22 mouse cellular contexts compared by ENCODE assay signal in genomic region chr5:74391346-74391745, GRCm38 (mm10).
DNase-seq lines count a peak whose midpoint lies in the region; ATAC-seq and TF ChIP-seq lines count a peak whose summit lies in the region.
"Had no signal": no experiment of that assay in that cellular context is flagged by ENCODE, and none has a peak within 500 bp of the region (broad histone marks: within the 10 kb centered on the region; RNA-seq: fewer than 3 reads in every experiment).

No protein-coding gene starts in this region.

- WGBS in midbrain, embryonic 15.5 days, result 85% methylated on average over 5 of the region's 5 CpGs
- 91% methylated on average over 5 of the region's 5 CpGs for WGBS in midbrain, embryonic 10.5 days
- 38% methylated on average over 5 of the region's 5 CpGs for WGBS in embryonic facial prominence, embryonic 11.5 days
- 30% methylated on average over 5 of the region's 5 CpGs for WGBS in limb, embryonic 13.5 days
- WGBS in thymus, adult 2 months, result over 99% methylated on average over 5 of the region's 5 CpGs

- H3K4me1 ChIP-seq in midbrain, embryonic 15.5 days, result no peaks in the 10 kb centered on the region
- peaks cover 6% of the 10 kb centered on the region for H3K4me1 ChIP-seq in midbrain, embryonic 10.5 days
- no peaks in the 10 kb centered on the region; the same call in none of the 2 replicates for H3K4me1 ChIP-seq in embryonic facial prominence, embryonic 11.5 days (ENCODE audit: control insufficient read depth, insufficient read depth, low read length)
- H3K4me1 ChIP-seq in limb, embryonic 13.5 days, result peaks cover 77% of the 10 kb centered on the region
- no peaks in the 10 kb centered on the region for H3K4me1 ChIP-seq in thymus, adult 2 months (replicated peaks; ENCODE audit: control insufficient read depth, insufficient read depth, low read length)
- H3K4me1 ChIP-seq: hindbrain, embryonic 15.5 days had no signal

- 0 out of 2 replicates have a peak overlapping the region, but pooled peaks have one; percentile 21 for H3K27ac ChIP-seq in midbrain, embryonic 15.5 days
- H3K27ac ChIP-seq in midbrain, embryonic 10.5 days (replicated peaks), result no peak overlapping the region
- 0 out of 2 replicates have a peak overlapping the region, but pooled peaks have one; percentile 16 for H3K27ac ChIP-seq in embryonic facial prominence, embryonic 11.5 days (replicated peaks; ENCODE audit: low read depth, low read length)
- peak overlapping the region; percentile 83 for H3K27ac ChIP-seq in limb, embryonic 13.5 days
- no peak overlapping the region for H3K27ac ChIP-seq in thymus, adult 2 months (ENCODE audit: control insufficient read depth, insufficient read depth, low read length)
- H3K27ac ChIP-seq: forebrain, embryonic 13.5 days; heart, adult 2 months; hindbrain, embryonic 15.5 days had no signal

- no peak for TF ChIP-seq POLR2A in thymus, adult 2 months (IDR thresholded peaks at IDR 0.05; ENCODE audit: control insufficient read depth, extremely low read depth, insufficient read depth, low read length, poor library complexity)

- no peak for ATAC-seq in midbrain, embryonic 15.5 days (replicated peaks)
- ATAC-seq in embryonic facial prominence, embryonic 11.5 days (replicated peaks; ENCODE audit: insufficient number of reproducible peaks, low FRiP score, low TSS enrichment, low read depth), result no peak
- ATAC-seq in limb, embryonic 13.5 days (ENCODE audit: low FRiP score, low read depth), result peak; percentile 14; the same call in 1 of the 2 replicates
- ATAC-seq: CD4-positive, CD25-positive, alpha-beta regulatory T cell, adult 4 months; forebrain, embryonic 13.5 days; forebrain, postnatal 0 days; inflammation-experienced regulatory T-cells, adult 6 months had no signal

- no peaks in the 10 kb centered on the region for H3K36me3 ChIP-seq in midbrain, embryonic 15.5 days (replicated peaks)
- H3K36me3 ChIP-seq in midbrain, embryonic 10.5 days, result no peaks in the 10 kb centered on the region
- no peaks in the 10 kb centered on the region for H3K36me3 ChIP-seq in embryonic facial prominence, embryonic 11.5 days (replicated peaks; ENCODE audit: control insufficient read depth, insufficient read depth, low read depth, low read length)
- H3K36me3 ChIP-seq in limb, embryonic 13.5 days, result no peaks in the 10 kb centered on the region
- no peaks in the 10 kb centered on the region for H3K36me3 ChIP-seq in thymus, adult 2 months (ENCODE audit: control insufficient read depth, insufficient read depth, low read length)
- H3K36me3 ChIP-seq: heart, embryonic 12.5 days; hindbrain, embryonic 15.5 days had no signal

- no peak for DNase-seq in midbrain, embryonic 10.5 days (ENCODE audit: low spot score)
- DNase-seq in embryonic facial prominence, embryonic 11.5 days (ENCODE audit: low spot score), result peak; percentile 66
- DNase-seq in forelimb bud, embryonic 11.5 days (ENCODE audit: low read depth, low spot score), result peak; percentile 31
- no peak for DNase-seq in gastrocnemius, adult 18-20 months (ENCODE audit: low spot score)
- DNase-seq in thymus, adult 2 months, result no peak
- DNase-seq in adrenal gland, postnatal 4 days (ENCODE audit: low spot score in 2 of 2), result no peak
- DNase-seq: adrenal gland, postnatal 10 days; B cell, adult 2 months; cerebellum, adult 18-20 months; cerebellum, adult 9-11 months; cerebellum, postnatal 36 days; forebrain, postnatal 0 days; gastrocnemius, postnatal 14 days; heart, adult 2 months had no signal

- H3K9me3 ChIP-seq in midbrain, embryonic 15.5 days, result no peaks in the 10 kb centered on the region
- H3K9me3 ChIP-seq in midbrain, embryonic 10.5 days (replicated peaks), result no peaks in the 10 kb centered on the region
- no peaks in the 10 kb centered on the region for H3K9me3 ChIP-seq in embryonic facial prominence, embryonic 11.5 days (replicated peaks; ENCODE audit: control insufficient read depth, low read length)
- no peaks in the 10 kb centered on the region for H3K9me3 ChIP-seq in limb, embryonic 13.5 days
- H3K9me3 ChIP-seq: forebrain, embryonic 13.5 days; G1E; heart, embryonic 12.5 days; hindbrain, embryonic 15.5 days had no signal

- TF ChIP-seq CTCF in thymus, adult 2 months (IDR thresholded peaks at IDR 0.05; ENCODE audit: borderline replicate concordance, control insufficient read depth, extremely low read depth, insufficient read depth, low read length, poor library complexity), result no peak

- H3K4me3 ChIP-seq in midbrain, embryonic 15.5 days, result no peak overlapping the region
- H3K4me3 ChIP-seq in midbrain, embryonic 10.5 days, result no peak overlapping the region
- H3K4me3 ChIP-seq in embryonic facial prominence, embryonic 11.5 days (ENCODE audit: low read depth, low read length), result no peak overlapping the region
- no peak overlapping the region for H3K4me3 ChIP-seq in limb, embryonic 13.5 days
- no peak overlapping the region for H3K4me3 ChIP-seq in thymus, adult 2 months (ENCODE audit: control insufficient read depth, insufficient read depth, low read length)
- H3K4me3 ChIP-seq: forebrain, embryonic 13.5 days; heart, adult 2 months; heart, embryonic 12.5 days; hindbrain, embryonic 15.5 days had no signal

- no peak overlapping the region for H3K4me2 ChIP-seq in midbrain, embryonic 15.5 days
- no peak overlapping the region for H3K4me2 ChIP-seq in embryonic facial prominence, embryonic 11.5 days (ENCODE audit: low read depth, low read length)
- 0 out of 2 replicates have a peak overlapping the region, but pooled peaks have one; percentile 14 for H3K4me2 ChIP-seq in limb, embryonic 13.5 days (replicated peaks)
- H3K4me2 ChIP-seq: forebrain, embryonic 13.5 days; heart, embryonic 12.5 days; hindbrain, embryonic 15.5 days had no signal

- no peak overlapping the region for H3K9ac ChIP-seq in midbrain, embryonic 15.5 days
- no peak overlapping the region for H3K9ac ChIP-seq in embryonic facial prominence, embryonic 11.5 days (replicated peaks; ENCODE audit: low read length)
- H3K9ac ChIP-seq in limb, embryonic 13.5 days, result 0 out of 2 replicates have a peak overlapping the region, but pooled peaks have one; percentile 26
- H3K9ac ChIP-seq: forebrain, embryonic 13.5 days; forebrain, postnatal 0 days; heart, embryonic 12.5 days; hindbrain, embryonic 15.5 days had no signal

- no peaks in the 10 kb centered on the region for H3K27me3 ChIP-seq in midbrain, embryonic 15.5 days (replicated peaks)
- no peaks in the 10 kb centered on the region for H3K27me3 ChIP-seq in midbrain, embryonic 10.5 days (ENCODE audit: low read depth, poor library complexity, severe bottlenecking)
- no peaks in the 10 kb centered on the region for H3K27me3 ChIP-seq in embryonic facial prominence, embryonic 11.5 days (ENCODE audit: control insufficient read depth, insufficient read depth, low read length)
- no peaks in the 10 kb centered on the region for H3K27me3 ChIP-seq in limb, embryonic 13.5 days
- H3K27me3 ChIP-seq in thymus, adult 2 months (ENCODE audit: control insufficient read depth, insufficient read depth, low read length), result no peaks in the 10 kb centered on the region
- H3K27me3 ChIP-seq: forebrain, embryonic 13.5 days; heart, embryonic 12.5 days; hindbrain, embryonic 15.5 days had no signal

Comparison
In these comparisons a context has a peak if more than half of its experiments do, and no peak if none do; other contexts are left out.
1. H3K27ac ChIP-seq: peak in midbrain, embryonic 15.5 days (single experiment), embryonic facial prominence, embryonic 11.5 days (single experiment) and limb, embryonic 13.5 days (single experiment); none in midbrain, embryonic 10.5 days (single experiment) and thymus, adult 2 months (single experiment).
2. DNase-seq: peak in embryonic facial prominence, embryonic 11.5 days (single experiment) and forelimb bud, embryonic 11.5 days (single experiment); none in midbrain, embryonic 10.5 days (single experiment), gastrocnemius, adult 18-20 months (single experiment), thymus, adult 2 months (single experiment) and adrenal gland, postnatal 4 days (0 of 2).